Mouse (Mus musculus) bone marrow, adult 2 months (tissue): ENCODE measurements around the gene Aqr. TPM values are rescaled to one million over a fixed set of nuclear protein-coding genes. Genes with fewer than 3 reads are reported as not detected.
A peak's percentile ranks its signal among the peaks of the same experiment; 100 is the strongest.
"Not testable (repeated sequence)": the region's sequence is repeated elsewhere in the genome, so short reads cannot be mapped to it uniquely, and the experiment has no call there.

Source experiments
- H3K27ac ChIP-seq: fragments of 200-500 bp; 2 replicates; pipeline ENCODE4 v1.5.1; 2012; ENCODE audit warnings: low read depth, mild to moderate bottlenecking, control low read depth, inconsistent platforms, low read length; ENCODE audit not compliant: control insufficient read depth, poor library complexity, insufficient read depth
- H3K4me1 ChIP-seq: fragments of 200-500 bp; 2 replicates; pipeline ENCODE4 v1.6.1; 2011; ENCODE audit warnings: low read length; ENCODE audit not compliant: control insufficient read depth, insufficient read depth
- H3K4me3 ChIP-seq: fragments of 200-500 bp; replicated peaks from 2 replicates; pipeline ENCODE3; 2011; ENCODE audit warnings: mild to moderate bottlenecking, low read depth, low read length, control low read depth; ENCODE audit not compliant: control insufficient read depth
- CTCF ChIP-seq: fragments of 200-500 bp; IDR thresholded peaks from 2 replicates; pipeline ENCODE4 v1.5.1; 2011; ENCODE audit warnings: low read length, control low read depth; ENCODE audit not compliant: control insufficient read depth, insufficient read depth
- POLR2A ChIP-seq: fragments of 200-500 bp; IDR thresholded peaks from 2 replicates; pipeline ENCODE4 v1.6.1; 2011; ENCODE audit warnings: low read depth, mild to moderate bottlenecking, control low read depth, low read length, borderline replicate concordance; ENCODE audit not compliant: control insufficient read depth
- WGBS: fragments of 180-500 bp; shearing (Covaris S2); methylation state at CpG from one replicate; pipeline ENCODE4 v1.1.7; 2018; 5-methylcytosine and 5-hydroxymethylcytosine counted together
- polyA plus RNA-seq: library from polyadenylated mRNA; stranded (reverse); fragments of >200 nt; gene quantifications from 2 replicates; pipeline ENCODE4 v1.2.4, GENCODE M21; 2011; ENCODE audit warnings: low replicate concordance; ENCODE audit not compliant: missing spikeins, insufficient read depth, insufficient read length

Aqr gene
- 6.7 and 15.3 TPM in 2 replicates for polyA plus RNA-seq

- not testable (repeated sequence) for H3K4me1 ChIP-seq, H3K27ac ChIP-seq, H3K4me3 ChIP-seq
- 75% methylated on average over 1 of the region's 6 CpGs for WGBS
These were observed at the start of gene Aqr for GRCm38 (mm10) chr2:114186924-114187323. Gene Aqr (minus strand): TSS chr2:114187024.

GRCm38 (mm10) chr2:114236566-114236965 lies 49.7 kb upstream of the Aqr start:
- 76% methylated on average over 1 of the region's 1 CpGs for WGBS
- H3K27ac ChIP-seq, result no peak overlapping the region
- TF ChIP-seq CTCF, result no peak
- TF ChIP-seq POLR2A, result no peak
- no peaks in the 10 kb centered on the region for H3K4me1 ChIP-seq
- H3K4me3 ChIP-seq, result no peak overlapping the region

- TF ChIP-seq POLR2A (no peak), CTCF (no peak)
- H3K4me1 ChIP-seq, result no peaks in the 10 kb centered on the region
- H3K27ac ChIP-seq, result no peak overlapping the region
- WGBS, result 78% methylated on average over 3 of the region's 3 CpGs
- H3K4me3 ChIP-seq, result no peak overlapping the region
These were observed 48.8 kb upstream of the Aqr start for GRCm38 (mm10) chr2:114235584-114235983.

DNA sequence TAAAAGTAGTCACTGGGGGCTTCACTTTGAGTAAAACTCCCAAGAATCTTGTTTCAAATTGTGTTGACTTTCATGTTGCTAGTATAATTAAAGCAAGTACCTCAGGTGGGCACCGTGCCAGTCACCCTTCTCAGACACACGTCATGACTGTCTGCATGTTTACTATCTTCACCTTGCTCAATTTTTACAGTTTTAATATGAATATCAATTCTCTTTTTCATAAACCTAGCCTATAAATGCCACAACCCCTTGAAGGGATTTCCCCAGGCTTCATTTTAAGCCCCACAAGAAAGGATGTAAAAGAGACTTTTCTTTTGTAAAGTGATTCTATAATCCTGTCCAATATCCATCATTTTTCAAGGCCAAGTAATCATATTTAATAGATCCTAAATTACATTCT lies 44.4 kb upstream of the Aqr start:
- TF ChIP-seq POLR2A (no peak), CTCF (no peak)
- 66% methylated on average over 2 of the region's 2 CpGs for WGBS
- H3K4me1 ChIP-seq, result no peaks in the 10 kb centered on the region
- H3K4me3 ChIP-seq, result no peak overlapping the region
- H3K27ac ChIP-seq, result no peak overlapping the region

DNA sequence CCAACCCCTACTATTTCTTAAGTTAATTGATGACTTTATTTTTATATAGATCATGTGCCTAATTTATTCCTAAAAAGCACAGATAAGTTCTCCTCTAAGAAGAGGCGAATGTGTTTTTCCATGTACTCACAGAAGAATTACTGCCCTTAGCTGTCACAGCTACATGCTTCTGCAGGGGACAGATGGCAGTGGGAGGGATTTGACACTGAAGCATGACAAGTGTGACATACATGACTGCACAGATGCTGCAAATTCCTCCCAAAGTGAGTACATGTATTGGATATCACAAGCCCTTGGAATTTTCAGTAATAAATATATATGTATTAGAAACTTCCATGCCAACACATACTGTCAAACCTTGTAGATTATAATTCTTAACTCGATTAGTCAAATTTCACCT lies 41.8 kb upstream of the Aqr start:
- 73% methylated on average over 2 of the region's 2 CpGs for WGBS
- H3K4me3 ChIP-seq, result no peak overlapping the region
- no peaks in the 10 kb centered on the region for H3K4me1 ChIP-seq
- H3K27ac ChIP-seq, result no peak overlapping the region
- TF ChIP-seq CTCF, result no peak
- no peak for TF ChIP-seq POLR2A

DNA sequence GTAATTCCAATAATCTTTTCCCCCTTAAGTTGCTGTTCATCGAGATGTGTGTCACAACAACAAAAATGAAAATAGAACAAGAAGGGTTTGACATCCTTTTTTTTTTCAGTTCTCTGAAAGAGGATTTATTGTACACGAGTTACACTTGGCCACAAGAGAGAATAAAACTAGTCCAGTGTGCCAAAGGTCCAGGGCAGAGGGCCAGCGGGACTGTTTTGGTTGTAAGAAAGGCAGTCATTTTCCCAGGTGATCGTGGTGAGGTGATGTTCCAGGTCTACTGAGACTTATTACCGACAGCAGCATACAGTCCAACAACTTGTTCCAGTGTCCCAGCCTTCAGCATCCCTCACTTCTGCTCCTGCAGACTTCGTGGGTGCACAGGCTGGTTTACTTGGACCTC lies 18.2 kb upstream of the Aqr start:
- no peak overlapping the region for H3K27ac ChIP-seq
- no peak for TF ChIP-seq CTCF
- no peak for TF ChIP-seq POLR2A
- H3K4me1 ChIP-seq, result no peaks in the 10 kb centered on the region; the same call in 1 of the 2 replicates
- WGBS, result 59% methylated on average over 6 of the region's 6 CpGs
- no peak overlapping the region for H3K4me3 ChIP-seq

GRCm38 (mm10) chr2:114201574-114201973 lies 14.8 kb upstream of the Aqr start:
- WGBS, result 38% methylated on average over 4 of the region's 4 CpGs
- Histone ChIP-seq H3K4me3 (peak overlapping the region; percentile 91), H3K4me1 (no peaks in the 10 kb centered on the region; the same call in 1 of the 2 replicates), H3K27ac (no peak overlapping the region)
- no peak for TF ChIP-seq CTCF
- TF ChIP-seq POLR2A, result no peak

DNA sequence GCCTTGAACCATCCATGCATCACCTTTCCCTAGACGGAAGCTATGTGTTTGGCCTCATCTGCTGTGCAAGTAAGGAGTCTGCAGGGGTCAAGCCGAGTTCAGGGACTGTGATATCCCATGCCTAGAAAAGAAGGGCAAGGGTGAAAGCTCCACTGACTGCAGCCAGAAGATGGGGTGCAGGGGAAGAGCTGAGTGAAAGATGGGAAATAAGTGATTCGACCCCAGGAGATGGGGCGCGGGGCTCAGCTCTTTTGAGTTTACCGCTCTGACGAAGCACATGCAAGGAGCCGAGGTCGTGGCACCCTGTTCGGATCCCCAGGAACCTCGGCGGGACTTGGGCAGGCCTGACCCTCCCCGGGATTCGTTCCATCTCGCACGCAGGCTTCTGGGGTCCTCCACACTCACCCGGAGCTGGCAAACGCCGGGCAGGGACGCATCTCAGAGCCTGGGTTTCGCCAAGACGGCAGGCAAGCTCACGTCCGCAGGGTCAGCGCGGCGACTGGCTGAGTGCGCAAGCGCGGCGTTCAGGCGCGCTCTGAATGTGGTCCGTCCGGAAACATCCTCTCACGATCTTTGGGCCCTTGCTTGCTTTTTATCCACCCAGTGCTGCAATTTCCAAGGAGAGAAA lies 14.2 kb upstream of the Aqr start, which contains the start of gene Zfp770:
Zfp770 (minus strand) TSS at position 538 of the 628 bp plus-strand sequence.
- Histone ChIP-seq H3K4me3 (peak within 1 kb of the TSS; percentile 91), H3K4me1 (no peaks in the 10 kb centered on the region; the same call in 1 of the 2 replicates), H3K27ac (peak within 1 kb of the TSS; percentile 6; the same call in 1 of the 2 replicates)
- peak; percentile 84 for TF ChIP-seq POLR2A
- TF ChIP-seq CTCF, result no peak
- 1% methylated on average over 36 of the region's 36 CpGs for WGBS

- 86% methylated on average over 5 of the region's 5 CpGs for WGBS
- TF ChIP-seq CTCF (no peak), POLR2A (no peak)
- Histone ChIP-seq H3K4me3 (no peak overlapping the region), H3K4me1 (no peaks in the 10 kb centered on the region; the same call in 1 of the 2 replicates), H3K27ac (no peak overlapping the region)
These were observed 9.6 kb upstream of the Aqr start for GRCm38 (mm10) chr2:114196421-114196820.
